Mouse (Mus musculus): ENCODE results near the gene Tmem98. TPM values are rescaled to one million over a fixed set of nuclear protein-coding genes. Genes with fewer than 3 reads are reported as not detected.

The Tmem98 gene
- total RNA-seq (2021) (10 to 100 TPM; 39.6 to 73.2 TPM), polyA plus RNA-seq (2012; rRNA removed) (76.9 and 108 TPM in 2 replicates)
- long read RNA-seq, transcript Tmem98-201 (7 exons, 1,633 nt), result major isoform, 54 of 54 reads
- long read RNA-seq, partial matches to known transcripts, result 0 of 54 reads
- long read RNA-seq, other reads (novel, unspliced or antisense), result 0 of 54 reads

GRCm38 (mm10) chr11:80809993-80810821 is at the start of gene Tmem98:
Gene Tmem98, plus strand, starts transcription at chr11:80810175.
- peak; percentile 85 for DNase-seq

GRCm38 (mm10) chr11:80761285-80761974 is 48.5 kb upstream of the Tmem98 start:
- no peak for DNase-seq

- no peak for DNase-seq
Observed at GRCm38 (mm10) chr11:80762066-80762465, 47.9 kb upstream of the Tmem98 start.

- no peak for DNase-seq
Observed at GRCm38 (mm10) chr11:80766068-80766467, 43.9 kb upstream of the Tmem98 start.

GRCm38 (mm10) chr11:80766472-80767319 is 43.3 kb upstream of the Tmem98 start:
- peak; percentile 75 for DNase-seq

- peak; percentile 55 for DNase-seq
Observed at GRCm38 (mm10) chr11:80767320-80767617, 42.7 kb upstream of the Tmem98 start.

- DNase-seq, result peak; percentile 59
Observed at GRCm38 (mm10) chr11:80771186-80771585, 38.8 kb upstream of the Tmem98 start.

- DNase-seq, result peak; percentile 52
Observed at GRCm38 (mm10) chr11:80771596-80772250, 38.3 kb upstream of the Tmem98 start.

GRCm38 (mm10) chr11:80772595-80773210 is 37.3 kb upstream of the Tmem98 start:
- no peak for DNase-seq

GRCm38 (mm10) chr11:80775535-80775934 is 34.4 kb upstream of the Tmem98 start:
- DNase-seq, result no peak

- no peak for DNase-seq
Observed at GRCm38 (mm10) chr11:80777708-80778107, 32.3 kb upstream of the Tmem98 start.

- DNase-seq, result peak; percentile 43
Observed at GRCm38 (mm10) chr11:80778157-80778556, 31.8 kb upstream of the Tmem98 start.

- no peak for DNase-seq
Observed at GRCm38 (mm10) chr11:80778916-80779526, 31.0 kb upstream of the Tmem98 start.

GRCm38 (mm10) chr11:80779527-80780344 is 30.2 kb upstream of the Tmem98 start, which contains the start of gene Myo1d:
Gene Myo1d, minus strand, starts transcription at chr11:80780025.
- DNase-seq, result peak; percentile 94

- peak; percentile 83 for DNase-seq
Observed at GRCm38 (mm10) chr11:80781535-80781934, 28.4 kb upstream of the Tmem98 start.

- no peak for DNase-seq
Observed at GRCm38 (mm10) chr11:80783460-80783859, 26.5 kb upstream of the Tmem98 start.

GRCm38 (mm10) chr11:80784294-80784743 is 25.7 kb upstream of the Tmem98 start:
- DNase-seq, result peak; percentile 45

GRCm38 (mm10) chr11:80785672-80786071 is 24.3 kb upstream of the Tmem98 start:
- no peak for DNase-seq

- no peak for DNase-seq
Observed at GRCm38 (mm10) chr11:80789647-80790240, 20.2 kb upstream of the Tmem98 start.

All from adrenal gland, adult 2 months (tissue).